24 mouse cellular contexts compared by ENCODE assay signal in genomic region chr14:24098828-24099227, GRCm38 (mm10).
A peak's percentile ranks its signal among the peaks of the same experiment; 100 is the strongest.
DNase-seq lines count a peak whose midpoint lies in the region; ATAC-seq and TF ChIP-seq lines count a peak whose summit lies in the region.
"Had no signal": no experiment of that assay in that cellular context is flagged by ENCODE, and none has a peak within 500 bp of the region (broad histone marks: within the 10 kb centered on the region; RNA-seq: fewer than 3 reads in every experiment).

No protein-coding gene starts in this region.

- TF ChIP-seq CTCF in lung, embryonic 14.5 days (IDR thresholded peaks at IDR 0.05; ENCODE audit: low read depth), result no peak

- H3K9me3 ChIP-seq in lung, embryonic 14.5 days (ENCODE audit: low read depth, low read length), result no peaks in the 10 kb centered on the region
- no peaks in the 10 kb centered on the region for H3K9me3 ChIP-seq in midbrain, embryonic 14.5 days (ENCODE audit: control insufficient read depth, low read length)
- H3K9me3 ChIP-seq: embryonic facial prominence, embryonic 15.5 days; forebrain, embryonic 10.5 days; heart, embryonic 10.5 days; hindbrain, embryonic 12.5 days had no signal

- H3K36me3 ChIP-seq in lung, embryonic 14.5 days (ENCODE audit: insufficient read depth), result no peaks in the 10 kb centered on the region
- no peaks in the 10 kb centered on the region for H3K36me3 ChIP-seq in midbrain, embryonic 14.5 days (ENCODE audit: control insufficient read depth, insufficient read depth, low read length)
- H3K36me3 ChIP-seq: embryonic facial prominence, embryonic 15.5 days; forebrain, embryonic 10.5 days; heart, embryonic 10.5 days; hindbrain, embryonic 12.5 days had no signal

- H3K9ac ChIP-seq in lung, embryonic 14.5 days, result no peak overlapping the region
- no peak overlapping the region for H3K9ac ChIP-seq in midbrain, embryonic 14.5 days (replicated peaks; ENCODE audit: low read length)
- H3K9ac ChIP-seq: embryonic facial prominence, embryonic 15.5 days; hindbrain, embryonic 12.5 days had no signal

- H3K4me2 ChIP-seq in lung, embryonic 14.5 days, result no peak overlapping the region
- H3K4me2 ChIP-seq in midbrain, embryonic 14.5 days (ENCODE audit: low read length), result no peak overlapping the region
- H3K4me2 ChIP-seq: embryonic facial prominence, embryonic 15.5 days; hindbrain, embryonic 12.5 days had no signal

- peak; percentile 8 for DNase-seq in kidney, postnatal 14 days
- DNase-seq in kidney, adult 18-20 months, result no peak
- DNase-seq in lung, embryonic 14.5 days, result peak; percentile 25
- DNase-seq in lung, postnatal 14 days, result peak; percentile 39
- no peak for DNase-seq in midbrain, embryonic 14.5 days
- DNase-seq in spleen, adult 12 weeks (ENCODE audit: low spot score), result no peak
- no peak for DNase-seq in thymus, adult 18-20 months
- DNase-seq: adrenal gland, postnatal 14 days; cerebellum, adult 18-20 months; cerebellum, postnatal 10 days; embryo, embryonic 11 days; gastrocnemius, adult 2 months; gastrocnemius, postnatal 25 days; heart, postnatal 10 days; heart, postnatal 4 days had no signal

- no peak overlapping the region for H3K4me3 ChIP-seq in lung, embryonic 14.5 days (ENCODE audit: low read depth, low read length)
- H3K4me3 ChIP-seq in midbrain, embryonic 14.5 days (replicated peaks; ENCODE audit: low read depth, low read length), result no peak overlapping the region
- H3K4me3 ChIP-seq: embryonic facial prominence, embryonic 15.5 days; erythroblast, embryonic 14.5 days; forebrain, embryonic 10.5 days; gastrocnemius, adult 2 months; heart, embryonic 10.5 days; hindbrain, embryonic 12.5 days had no signal

- no peak overlapping the region for H3K27ac ChIP-seq in lung, embryonic 14.5 days (ENCODE audit: low read depth)
- no peak overlapping the region for H3K27ac ChIP-seq in midbrain, embryonic 14.5 days (replicated peaks; ENCODE audit: low read depth, low read length)
- H3K27ac ChIP-seq: embryonic facial prominence, embryonic 15.5 days; forebrain, embryonic 10.5 days; gastrocnemius, adult 2 months; heart, embryonic 10.5 days; hindbrain, embryonic 12.5 days had no signal

- no peak for ATAC-seq in lung, embryonic 14.5 days (ENCODE audit: insufficient read depth)
- ATAC-seq in midbrain, embryonic 14.5 days (ENCODE audit: low FRiP score, low TSS enrichment), result no peak
- ATAC-seq: activated CD4-positive, CD25-positive, alpha-beta regulatory T cell, adult 4 months; forebrain, embryonic 14.5 days; Patski had no signal

- H3K4me1 ChIP-seq in lung, embryonic 14.5 days (ENCODE audit: insufficient read depth), result no peaks in the 10 kb centered on the region
- H3K4me1 ChIP-seq in midbrain, embryonic 14.5 days (ENCODE audit: control insufficient read depth, insufficient read depth, low read length), result no peaks in the 10 kb centered on the region
- H3K4me1 ChIP-seq: embryonic facial prominence, embryonic 15.5 days; forebrain, embryonic 10.5 days; hindbrain, embryonic 12.5 days had no signal

- WGBS in lung, embryonic 14.5 days, result 71% methylated on average over 4 of the region's 4 CpGs
- 95% methylated on average over 4 of the region's 4 CpGs for WGBS in midbrain, embryonic 14.5 days

- H3K27me3 ChIP-seq in lung, embryonic 14.5 days (ENCODE audit: insufficient read depth, low read length), result no peaks in the 10 kb centered on the region
- no peaks in the 10 kb centered on the region for H3K27me3 ChIP-seq in midbrain, embryonic 14.5 days (ENCODE audit: control insufficient read depth, insufficient read depth, low read length)
- H3K27me3 ChIP-seq: CH12.LX; embryonic facial prominence, embryonic 15.5 days; hindbrain, embryonic 12.5 days; Patski had no signal

Comparison
In these comparisons a context has a peak if more than half of its experiments do, and no peak if none do; other contexts are left out.
1. DNase-seq: peak in kidney, postnatal 14 days (single experiment), lung, embryonic 14.5 days (single experiment) and lung, postnatal 14 days (single experiment); none in kidney, adult 18-20 months (single experiment), midbrain, embryonic 14.5 days (single experiment), spleen, adult 12 weeks (single experiment) and thymus, adult 18-20 months (0 of 2).